Mouse (Mus musculus) urinary bladder, postnatal 36 days (tissue): ENCODE measurements around the gene Gm17332.
"Not testable (repeated sequence)": the region's sequence is repeated elsewhere in the genome, so short reads cannot be mapped to it uniquely, and the experiment has no call there.

Source experiments
- DNase-seq, 2 experiments: peaks; one replicate each; pipeline ENCODE4 v3.0.0; 2022; ENCODE audit warnings: low spot score in 2 of 2, mixed read lengths in 1 of 2

Gene Gm17332

DNA sequence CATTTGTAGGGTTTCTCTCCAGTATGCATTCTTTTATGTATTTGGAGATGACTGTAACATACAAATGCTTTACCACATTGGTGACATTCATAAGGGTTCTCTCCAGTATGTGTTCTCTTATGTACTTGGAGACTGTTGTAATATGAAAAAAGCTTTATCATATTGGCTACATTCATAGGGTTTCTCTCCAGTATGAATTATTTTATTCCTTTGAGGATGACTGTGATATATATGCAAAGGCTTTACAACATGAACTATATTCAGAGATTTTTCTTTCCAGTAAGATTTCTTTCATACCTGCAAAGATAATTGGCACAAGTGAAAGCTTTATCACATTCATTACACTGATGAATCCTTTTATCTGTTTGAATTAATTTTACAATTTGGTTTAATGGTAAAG is at the start of gene Gm17332:
Gm17332 (minus strand) TSS at position 101 of the 400 bp plus-strand sequence.
- no peak for DNase-seq

DNA sequence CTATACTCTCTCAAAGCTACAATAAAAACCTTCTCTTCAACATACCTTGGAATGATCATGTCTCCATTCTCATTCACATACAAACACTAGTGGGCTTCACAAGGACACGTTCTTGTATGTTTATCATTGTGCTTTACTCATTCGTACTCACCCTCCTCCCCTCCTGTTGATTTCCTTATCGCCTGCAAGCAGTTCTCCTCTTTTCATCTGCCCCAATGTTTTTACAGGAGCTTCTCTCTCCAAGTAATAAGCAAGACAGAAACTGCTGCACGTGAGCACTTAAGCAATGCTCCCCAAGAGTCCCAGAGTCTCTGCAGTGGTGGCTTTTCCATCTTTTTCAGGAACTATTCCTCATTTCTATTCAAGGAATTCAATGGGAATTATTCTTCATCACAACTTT is 47.7 kb upstream of the Gm17332 start:
- DNase-seq: no peak

DNA sequence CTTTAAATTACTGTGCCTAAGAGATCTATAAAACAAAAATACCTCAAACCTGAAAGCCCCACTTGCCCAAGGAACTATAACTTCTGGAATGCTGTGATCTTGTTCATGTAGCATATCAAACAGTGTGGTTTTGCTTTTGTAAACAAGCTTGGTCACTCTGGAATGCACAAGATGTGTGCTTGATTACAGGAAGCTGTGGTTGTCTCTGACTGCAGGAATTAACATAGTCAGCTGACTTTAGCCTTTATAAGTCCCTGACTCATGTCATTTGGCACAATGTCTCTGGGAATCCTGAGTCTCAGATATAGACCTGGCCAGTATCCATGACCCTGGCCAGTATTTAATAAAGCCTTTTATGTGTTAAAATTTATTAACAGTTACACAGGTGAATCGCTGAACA is 43.1 kb upstream of the Gm17332 start:
- no peak for DNase-seq

DNA sequence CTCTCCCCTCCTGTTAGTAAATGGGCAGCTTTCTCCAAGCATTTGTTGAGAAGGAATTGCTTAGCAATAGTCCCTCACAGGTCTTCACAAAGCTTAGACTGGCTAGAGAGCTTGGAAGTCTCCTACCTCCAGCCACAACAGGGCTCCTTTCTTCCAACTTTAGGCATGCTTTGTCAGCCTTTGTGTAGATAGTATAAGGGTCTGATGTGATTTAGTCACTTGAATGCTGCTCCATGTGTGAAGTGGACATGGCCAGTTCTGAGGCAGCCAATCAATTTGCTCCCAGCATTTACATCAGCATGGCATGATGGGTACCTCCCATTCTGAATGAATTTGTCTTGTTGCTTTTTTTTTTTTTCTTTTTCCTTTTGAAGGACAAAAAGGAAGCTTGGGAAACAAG is 35.7 kb upstream of the Gm17332 start:
- no peak for DNase-seq

DNA sequence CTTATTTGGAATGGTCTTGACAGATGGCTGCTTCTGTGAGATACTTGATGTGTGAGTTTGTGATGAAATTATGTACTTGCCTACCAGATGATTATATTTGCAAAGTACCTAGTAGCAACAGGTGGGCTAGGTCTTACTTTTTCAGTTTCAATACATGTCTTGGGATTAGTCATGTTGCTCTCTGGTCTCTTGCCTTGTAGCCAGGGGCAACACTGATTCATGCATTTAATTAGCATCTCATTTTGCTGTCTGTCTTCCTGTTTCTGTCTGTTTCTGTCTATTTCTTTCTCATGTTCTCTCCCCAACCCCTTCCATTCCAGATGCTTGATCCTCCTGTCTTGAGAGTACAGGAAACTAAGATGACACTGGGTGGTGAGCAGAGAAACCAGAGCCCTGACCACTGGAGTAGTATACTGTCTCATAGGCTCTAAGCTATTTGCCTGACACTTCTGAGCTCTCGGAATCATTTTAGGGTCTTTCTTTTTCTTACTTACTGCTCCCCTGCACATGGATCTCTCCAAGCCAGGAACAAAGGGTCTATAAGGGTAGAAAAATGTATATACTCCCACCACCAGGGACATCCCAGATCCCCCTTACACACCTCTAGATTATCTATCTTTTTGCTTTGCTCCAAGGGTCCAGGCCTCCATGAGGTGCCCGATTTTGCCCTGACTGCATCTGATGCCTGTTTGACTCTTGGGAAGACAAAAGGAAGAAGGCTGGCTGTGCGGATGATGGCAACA is 13.5 kb upstream of the Gm17332 start:
- no peak for DNase-seq

DNA sequence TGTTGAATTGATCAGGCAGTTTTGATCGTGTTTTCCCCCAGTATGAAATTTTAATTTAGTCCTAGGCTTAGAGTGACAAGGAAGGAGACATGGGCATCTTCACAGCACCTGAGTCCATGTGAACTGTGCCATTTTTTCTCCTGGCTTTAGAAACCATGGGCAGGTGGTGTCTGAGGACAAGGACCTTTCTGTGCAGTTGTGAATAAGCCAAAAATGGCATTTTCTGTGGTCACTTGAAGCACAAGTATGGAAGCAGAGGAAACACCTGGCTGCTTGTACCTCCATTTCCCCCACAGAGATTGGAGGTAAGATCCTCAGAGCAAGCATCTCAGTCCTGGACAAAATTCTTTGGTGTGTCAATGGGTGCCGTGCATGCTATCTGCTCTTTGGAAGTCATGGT is 12.5 kb upstream of the Gm17332 start:
- no peak for DNase-seq

DNA sequence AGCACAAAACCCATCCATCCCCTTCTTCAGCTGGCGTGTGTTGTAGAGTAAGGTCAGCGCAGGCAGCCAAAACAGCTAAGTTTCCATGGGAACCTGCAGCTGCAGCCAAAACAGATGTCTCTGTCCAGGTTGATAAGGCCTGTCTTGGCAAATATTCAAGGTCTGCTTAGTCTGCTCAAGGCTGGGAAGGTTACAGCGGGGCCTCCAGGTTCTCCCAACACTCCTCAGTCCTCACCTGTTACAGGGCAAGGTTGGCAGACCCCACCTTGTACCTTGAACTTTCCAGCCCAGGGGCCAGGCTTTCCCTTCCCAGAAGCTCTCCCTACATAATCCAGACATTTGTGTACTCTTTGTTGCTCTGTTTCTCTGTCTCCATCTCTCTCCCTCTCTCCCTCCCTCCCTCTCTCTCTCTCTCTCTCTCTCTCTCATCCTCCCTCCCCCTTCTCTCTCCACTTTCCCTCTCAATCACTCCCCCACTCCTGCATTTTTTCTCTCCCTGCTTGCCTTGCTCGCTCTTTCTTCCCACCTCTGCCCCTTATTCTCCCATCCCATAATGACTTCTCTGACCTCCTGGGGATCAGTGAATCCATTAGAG is 12.1 kb downstream of the Gm17332 start:
- no peak for DNase-seq

DNA sequence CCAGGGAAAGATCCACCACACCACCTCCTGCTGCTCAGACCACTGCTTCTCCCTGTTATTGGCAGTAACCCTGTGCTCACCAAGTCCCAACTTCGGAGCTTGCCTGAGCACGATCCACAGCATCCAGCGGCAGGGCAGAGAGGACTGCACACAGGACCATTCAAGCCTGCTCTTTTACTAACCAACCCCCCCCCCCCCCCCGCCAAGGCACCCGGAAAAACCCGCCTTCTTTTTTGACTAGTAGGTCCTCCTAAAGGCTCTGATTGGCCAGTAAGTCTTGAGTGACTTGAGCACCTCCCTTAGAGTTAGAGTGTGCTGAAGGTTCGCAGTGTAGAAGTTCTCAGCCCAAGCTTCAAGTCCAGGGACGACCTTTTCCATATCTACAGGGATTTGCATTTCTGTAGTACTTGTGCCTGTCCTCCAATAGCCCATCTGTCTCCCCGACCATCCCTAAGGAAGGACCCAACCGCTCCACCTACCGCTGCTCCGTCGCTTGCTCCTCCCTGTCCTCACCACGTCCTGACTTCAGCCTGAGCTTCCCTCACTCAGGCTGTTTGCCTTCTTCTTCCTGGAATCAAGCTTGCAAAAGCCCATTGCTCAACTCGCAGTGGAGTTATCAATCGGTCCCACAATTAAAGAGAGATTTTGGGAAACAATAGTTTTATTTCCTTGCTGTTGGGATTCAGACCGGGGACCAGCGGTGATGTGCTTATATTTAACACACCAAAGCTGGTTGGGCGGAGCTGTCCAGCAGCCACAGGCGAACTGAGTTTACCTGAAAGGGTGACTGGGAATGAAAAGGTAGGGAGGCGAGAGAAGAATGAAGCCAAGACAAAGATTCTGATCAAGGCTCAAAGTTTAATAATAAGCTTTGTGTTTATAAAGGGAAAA is 12.9 kb downstream of the Gm17332 start:
- DNase-seq: no peak

DNA sequence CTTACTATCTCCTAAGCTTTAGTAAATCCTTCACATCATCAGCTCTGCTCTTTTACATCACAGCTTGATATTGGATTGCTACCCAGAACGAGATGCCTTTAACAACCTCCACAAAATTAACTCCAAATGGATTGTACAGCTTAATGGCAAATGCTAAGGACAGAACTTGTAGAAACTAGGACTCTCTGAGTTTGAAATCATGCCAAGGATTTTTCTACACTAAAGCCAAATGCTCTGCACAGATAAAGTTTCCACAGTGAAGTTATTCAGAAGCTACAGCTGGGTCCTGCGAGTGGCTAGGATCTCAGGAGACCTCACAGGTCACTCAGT is 13.5 kb downstream of the Gm17332 start:
- DNase-seq: no peak

DNA sequence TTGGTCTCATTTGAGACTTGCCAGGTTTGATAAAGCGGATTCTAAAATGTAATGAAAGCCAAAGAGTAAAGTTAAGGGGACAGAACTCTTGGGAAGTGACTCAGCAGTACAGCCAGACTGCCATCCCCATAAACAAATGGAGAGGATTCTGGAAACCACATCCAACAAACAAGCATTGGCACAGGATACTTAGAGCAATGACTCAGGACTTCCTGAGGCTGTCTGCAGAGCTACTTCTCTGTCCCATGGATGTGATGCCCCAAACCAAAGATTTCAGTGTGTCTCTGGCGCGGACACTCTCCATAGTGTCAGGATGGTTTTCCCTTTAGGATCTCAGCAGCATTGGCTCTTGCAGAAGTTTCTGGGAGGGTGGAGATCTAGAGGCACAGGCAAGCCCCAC is 25.2 kb downstream of the Gm17332 start:
- no peak for DNase-seq

DNA sequence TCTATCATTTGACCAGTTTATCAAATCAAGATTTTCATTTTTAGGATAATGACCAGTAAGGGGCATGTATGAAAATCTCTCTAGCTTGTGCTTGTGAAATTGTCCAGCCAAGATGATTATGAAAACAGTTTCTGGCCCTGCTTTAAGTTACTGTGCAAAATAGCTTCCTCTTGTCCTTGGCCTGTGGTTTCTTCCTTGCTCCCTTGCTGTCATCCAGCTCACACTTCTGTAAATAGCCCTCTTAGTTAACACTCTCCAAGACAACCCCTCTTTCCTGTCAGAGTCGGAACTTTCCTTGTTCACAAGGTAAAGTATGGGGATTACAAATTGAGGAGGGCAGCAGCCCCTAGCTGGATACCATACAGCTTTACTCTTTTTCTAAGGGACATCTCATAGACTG is 43.9 kb downstream of the Gm17332 start:
- not testable (repeated sequence) for DNase-seq

DNA sequence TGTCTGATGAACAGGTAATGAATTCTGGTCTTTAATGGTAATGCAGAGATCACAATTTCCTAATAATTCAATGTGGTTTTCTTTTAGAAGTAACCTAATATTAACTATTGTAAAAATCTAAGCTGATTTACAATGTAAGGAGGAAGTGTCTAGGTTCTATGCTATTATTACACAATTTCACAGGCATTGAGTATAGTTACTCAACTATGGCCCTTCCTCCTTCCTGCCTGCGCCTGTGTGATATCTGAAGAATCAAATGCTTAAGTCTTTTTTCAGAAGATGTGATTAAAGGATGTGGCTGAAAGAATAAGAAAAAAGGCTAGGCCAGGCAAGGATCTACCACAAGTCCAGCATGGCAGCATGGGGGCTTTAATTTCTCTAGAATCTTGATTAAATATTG is 47.4 kb downstream of the Gm17332 start:
- DNase-seq: not testable (repeated sequence)

DNA sequence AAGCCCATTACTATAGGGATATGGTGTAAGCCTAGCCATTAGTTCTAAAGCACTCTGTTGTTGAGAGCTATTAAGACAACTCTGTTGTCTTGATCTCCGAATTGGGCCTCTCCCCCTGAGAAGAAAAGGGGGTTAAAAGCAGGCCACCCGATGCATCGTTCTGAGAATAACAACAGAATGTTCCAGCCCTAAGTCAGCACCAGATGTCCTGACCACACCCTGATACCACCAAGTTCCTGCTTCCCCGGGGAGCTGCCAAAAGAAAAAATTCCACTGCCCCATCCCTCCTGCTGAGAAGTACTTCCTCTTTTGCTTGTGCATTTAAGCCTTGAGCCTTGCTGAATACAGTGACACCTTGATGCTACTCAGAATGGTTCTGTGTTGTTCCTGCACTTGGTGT is 48.5 kb downstream of the Gm17332 start:
- DNase-seq: not testable (repeated sequence)
